Mouse (Mus musculus): ENCODE results near the gene Olfr1354.
"Not testable (repeated sequence)": the region's sequence is repeated elsewhere in the genome, so short reads cannot be mapped to it uniquely, and the experiment has no call there.

The Olfr1354 gene

DNA sequence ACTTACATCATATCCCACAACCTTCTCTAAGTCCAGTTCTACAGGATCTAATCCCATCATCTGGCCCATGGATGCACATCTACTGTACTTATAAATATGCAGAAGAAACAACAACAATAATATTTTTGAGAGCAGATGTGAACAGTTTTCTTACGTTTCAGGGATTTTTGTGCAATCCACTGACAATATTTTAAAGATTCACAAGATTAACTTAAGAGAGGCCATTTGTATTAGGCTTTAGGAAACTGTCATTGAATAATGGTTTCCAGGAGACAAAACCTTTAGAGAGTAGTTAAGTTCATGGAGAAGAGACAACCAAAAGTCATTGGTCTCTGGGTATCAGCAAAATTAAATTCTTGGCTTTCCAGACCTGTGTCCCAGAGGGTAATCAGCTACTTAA, at the start of gene Olfr1354:
Olfr1354 (plus strand) TSS at position 301 of the 400 bp plus-strand sequence.
- ATAC-seq (ENCODE audit: low TSS enrichment), result not testable (repeated sequence)

DNA sequence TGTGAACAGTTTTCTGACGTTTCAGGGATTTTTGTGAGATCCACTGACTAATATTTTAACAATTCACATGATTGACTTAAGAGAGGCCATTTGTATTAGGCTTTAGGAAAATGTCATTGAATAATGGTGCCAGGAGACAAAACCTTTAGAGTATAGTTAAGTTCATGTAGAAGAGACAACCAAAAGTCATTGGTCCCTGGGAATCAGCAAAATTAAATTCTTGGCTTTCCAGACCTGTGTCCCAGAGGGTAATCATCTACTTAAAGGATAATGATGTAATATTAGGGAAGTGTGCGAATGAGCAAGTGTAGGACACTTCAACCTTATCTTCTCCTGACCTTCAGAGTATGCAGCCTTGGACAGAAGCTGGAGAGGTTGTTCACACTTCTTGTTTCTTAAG, 37.7 kb upstream of the Olfr1354 start, which contains the start of gene Olfr1355:
Olfr1355 (plus strand) TSS at position 301 of the 400 bp plus-strand sequence.
- ATAC-seq (ENCODE audit: low TSS enrichment), result no peak

- not testable (repeated sequence) for ATAC-seq (ENCODE audit: low TSS enrichment)
Observed at GRCm38 (mm10) chr10:78950336-78950735, 37.4 kb downstream of the Olfr1354 start, which contains the start of gene Olfr8. TSS of gene Olfr8 (plus strand) at chr10:78950636.

- ATAC-seq (ENCODE audit: low TSS enrichment), result not testable (repeated sequence)
Observed at GRCm38 (mm10) chr10:78963009-78963408, 50.0 kb downstream of the Olfr1354 start, which contains the start of gene Olfr1353. TSS of gene Olfr1353 (plus strand) at chr10:78963309.

Measured in frontal cortex, adult (tissue).